Mouse (Mus musculus) hindbrain, embryonic 11.5 days (tissue): ENCODE results near the gene Lsg1. TPM values are rescaled to one million over a fixed set of nuclear protein-coding genes. Genes with fewer than 3 reads are reported as not detected.

Source experiments
- ATAC-seq: fragments of 200-750 bp; cut with Nextera tagmentation; 2 replicates; pipeline ENCODE4 v1.8.0; 2017; ENCODE audit warnings: mild to moderate bottlenecking, moderate TSS enrichment, moderate library complexity; ENCODE audit not compliant: low FRiP score
- DNase-seq: peaks from one replicate; pipeline ENCODE4 v3.0.0-alpha.2; 2015; ENCODE audit warnings: low spot score
- H3K27ac ChIP-seq: fragments of 300-500 bp; sonication (generic); 2 replicates; pipeline ENCODE4 v1.5.1; 2014; ENCODE audit warnings: mild to moderate bottlenecking, low read depth, low read length
- H3K27me3 ChIP-seq: fragments of 300-500 bp; sonication (generic); 2 replicates; pipeline ENCODE4 v1.6.1; 2014; ENCODE audit warnings: mild to moderate bottlenecking, low read length, moderate library complexity, mixed read lengths; ENCODE audit not compliant: control insufficient read depth, insufficient read depth
- H3K36me3 ChIP-seq: fragments of 300-500 bp; sonication (generic); 2 replicates; pipeline ENCODE4 v1.6.1; 2014; ENCODE audit warnings: mild to moderate bottlenecking, low read length, moderate library complexity, mixed read lengths; ENCODE audit not compliant: control insufficient read depth, insufficient read depth
- H3K4me1 ChIP-seq: fragments of 300-500 bp; sonication (generic); replicated peaks from 2 replicates; pipeline ENCODE4 v1.6.1; 2014; ENCODE audit warnings: low read length, mixed read lengths; ENCODE audit not compliant: control insufficient read depth, insufficient read depth
- H3K4me2 ChIP-seq: fragments of 300-500 bp; sonication (generic); replicated peaks from 2 replicates; pipeline ENCODE4 v1.6.1; 2014; ENCODE audit warnings: mild to moderate bottlenecking, low read depth, low read length
- H3K4me3 ChIP-seq: fragments of 300-500 bp; sonication (generic); 2 replicates; pipeline ENCODE4 v1.5.1; 2014; ENCODE audit warnings: low read depth, low read length
- H3K9ac ChIP-seq: fragments of 300-500 bp; sonication (generic); 2 replicates; pipeline ENCODE4 v1.6.1; 2014; ENCODE audit warnings: low read depth, low read length
- H3K9me3 ChIP-seq: fragments of 300-500 bp; sonication (generic); 2 replicates; pipeline ENCODE4 v1.6.1; 2016; ENCODE audit warnings: low read length; ENCODE audit not compliant: control insufficient read depth
- WGBS: fragments of 180-500 bp; shearing (Covaris S2); extraction: QIAGEN DNeasy Blood & Tissue Kit; methylation state at CpG from one replicate; pipeline ENCODE4 v1.1.7; 2014; 5-methylcytosine and 5-hydroxymethylcytosine counted together
- polyA plus RNA-seq: library from polyadenylated mRNA; unstranded; fragments of >200 nt; fragmentation: Nextera tagmentation; extraction: Ambion mirVana; gene quantifications from 2 replicates; pipeline ENCODE4 v1.2.1, GENCODE M21; 2014

The Lsg1 gene
- polyA plus RNA-seq, 1 experiment from 2014 or later, result 73.4 TPM

GRCm38 (mm10) chr16:30522253-30522940, 65.0 kb downstream of the Lsg1 start:
- DNase-seq (no peak), ATAC-seq (no peak)
- no peaks in the 10 kb centered on the region for H3K9me3 ChIP-seq
- H3K27ac ChIP-seq, result no peak overlapping the region
- no peaks in the 10 kb centered on the region for H3K4me1 ChIP-seq
- no peak overlapping the region for H3K4me2 ChIP-seq
- WGBS, result 68% methylated on average over 10 of the region's 10 CpGs
- H3K27me3 ChIP-seq, result no peaks in the 10 kb centered on the region
- no peak overlapping the region for H3K9ac ChIP-seq
- H3K4me3 ChIP-seq, result no peak overlapping the region
- H3K36me3 ChIP-seq, result no peaks in the 10 kb centered on the region

- H3K9me3 ChIP-seq, result no peaks in the 10 kb centered on the region
- H3K36me3 ChIP-seq, result no peaks in the 10 kb centered on the region
- ATAC-seq, result no peak
- no peaks in the 10 kb centered on the region for H3K27me3 ChIP-seq
- no peak overlapping the region for H3K27ac ChIP-seq
- no peak overlapping the region for H3K4me3 ChIP-seq
- no peak overlapping the region for H3K4me2 ChIP-seq
- no peaks in the 10 kb centered on the region for H3K4me1 ChIP-seq
- WGBS, result 64% methylated on average over 3 of the region's 3 CpGs
- no peak overlapping the region for H3K9ac ChIP-seq
- DNase-seq, result no peak
These were observed 66.2 kb downstream of the Lsg1 start for GRCm38 (mm10) chr16:30521147-30521546.

GRCm38 (mm10) chr16:30520361-30520823, 67.0 kb downstream of the Lsg1 start:
- H3K4me3 ChIP-seq, result no peak overlapping the region
- ATAC-seq (no peak), DNase-seq (peak; percentile 84)
- H3K4me2 ChIP-seq, result no peak overlapping the region
- no peaks in the 10 kb centered on the region for H3K4me1 ChIP-seq
- H3K27ac ChIP-seq, result no peak overlapping the region
- no peaks in the 10 kb centered on the region for H3K27me3 ChIP-seq
- no peak overlapping the region for H3K9ac ChIP-seq
- 36% methylated on average over 9 of the region's 9 CpGs for WGBS
- H3K36me3 ChIP-seq, result no peaks in the 10 kb centered on the region
- no peaks in the 10 kb centered on the region for H3K9me3 ChIP-seq

GRCm38 (mm10) chr16:30518635-30519034, 68.8 kb downstream of the Lsg1 start:
- no peak overlapping the region for H3K4me2 ChIP-seq
- no peaks in the 10 kb centered on the region for H3K4me1 ChIP-seq
- DNase-seq, result no peak
- H3K4me3 ChIP-seq, result no peak overlapping the region
- 85% methylated on average over 9 of the region's 9 CpGs for WGBS
- no peaks in the 10 kb centered on the region for H3K27me3 ChIP-seq
- no peak for ATAC-seq
- no peaks in the 10 kb centered on the region for H3K36me3 ChIP-seq
- no peak overlapping the region for H3K9ac ChIP-seq
- H3K27ac ChIP-seq, result no peak overlapping the region
- no peaks in the 10 kb centered on the region for H3K9me3 ChIP-seq

GRCm38 (mm10) chr16:30517666-30518283, 69.6 kb downstream of the Lsg1 start:
- no peak overlapping the region for H3K4me3 ChIP-seq
- no peak overlapping the region for H3K9ac ChIP-seq
- H3K27me3 ChIP-seq, result no peaks in the 10 kb centered on the region
- H3K36me3 ChIP-seq, result no peaks in the 10 kb centered on the region
- H3K9me3 ChIP-seq, result no peaks in the 10 kb centered on the region
- DNase-seq (no peak), ATAC-seq (no peak)
- H3K4me2 ChIP-seq, result no peak overlapping the region
- 61% methylated on average over 11 of the region's 11 CpGs for WGBS
- no peaks in the 10 kb centered on the region for H3K4me1 ChIP-seq
- H3K27ac ChIP-seq, result no peak overlapping the region

- no peak for ATAC-seq
- H3K9ac ChIP-seq, result no peak overlapping the region
- no peak overlapping the region for H3K4me2 ChIP-seq
- WGBS, result 86% methylated on average over 9 of the region's 9 CpGs
- H3K4me3 ChIP-seq, result no peak overlapping the region
- no peaks in the 10 kb centered on the region for H3K36me3 ChIP-seq
- DNase-seq, result no peak
- H3K27ac ChIP-seq, result no peak overlapping the region
- H3K4me1 ChIP-seq, result no peaks in the 10 kb centered on the region
- no peaks in the 10 kb centered on the region for H3K9me3 ChIP-seq
- H3K27me3 ChIP-seq, result no peaks in the 10 kb centered on the region
These were observed 70.4 kb downstream of the Lsg1 start for GRCm38 (mm10) chr16:30516993-30517392.

- DNase-seq, result peak; percentile 50
- no peak overlapping the region for H3K27ac ChIP-seq
- H3K9ac ChIP-seq, result no peak overlapping the region
- 65% methylated on average over 12 of the region's 12 CpGs for WGBS
- no peaks in the 10 kb centered on the region for H3K27me3 ChIP-seq
- H3K4me3 ChIP-seq, result no peak overlapping the region
- H3K4me1 ChIP-seq, result no peaks in the 10 kb centered on the region
- no peaks in the 10 kb centered on the region for H3K9me3 ChIP-seq
- H3K36me3 ChIP-seq, result no peaks in the 10 kb centered on the region
- ATAC-seq, result no peak
- H3K4me2 ChIP-seq, result no peak overlapping the region
These were observed 72.0 kb downstream of the Lsg1 start for GRCm38 (mm10) chr16:30515418-30515817.

- no peak for DNase-seq
- no peak overlapping the region for H3K9ac ChIP-seq
- no peaks in the 10 kb centered on the region; the same call in 1 of the 2 replicates for H3K27me3 ChIP-seq
- H3K27ac ChIP-seq, result no peak overlapping the region
- H3K36me3 ChIP-seq, result no peaks in the 10 kb centered on the region
- 81% methylated on average over 20 of the region's 20 CpGs for WGBS
- no peaks in the 10 kb centered on the region for H3K4me1 ChIP-seq
- H3K4me3 ChIP-seq, result no peak overlapping the region
- no peak for ATAC-seq
- no peak overlapping the region for H3K4me2 ChIP-seq
- no peaks in the 10 kb centered on the region for H3K9me3 ChIP-seq
These were observed 74.1 kb downstream of the Lsg1 start for GRCm38 (mm10) chr16:30513050-30514024.
